Mouse (Mus musculus): ENCODE results near the gene Hoxd12.
A peak's percentile ranks its signal among the peaks of the same experiment; 100 is the strongest.

Hoxd12 gene

GRCm38 (mm10) chr2:74663291-74663925 lies 11.4 kb upstream of the Hoxd12 start:
- peak; percentile 56 for DNase-seq (ENCODE audit: low read depth, low spot score)

GRCm38 (mm10) chr2:74666411-74666810 lies 8.4 kb upstream of the Hoxd12 start:
- no peak for DNase-seq (ENCODE audit: low read depth, low spot score)

- DNase-seq (ENCODE audit: low read depth, low spot score): peak; percentile 55
Observed at GRCm38 (mm10) chr2:74667191-74667841, 7.5 kb upstream of the Hoxd12 start.

- DNase-seq (ENCODE audit: low read depth, low spot score): peak; percentile 77
Observed at GRCm38 (mm10) chr2:74667842-74668357, 6.9 kb upstream of the Hoxd12 start, which contains the start of gene Hoxd13. Gene Hoxd13, plus strand, starts transcription at chr2:74668310.

- peak; percentile 58 for DNase-seq (ENCODE audit: low read depth, low spot score)
Observed at GRCm38 (mm10) chr2:74668370-74669229, 6.2 kb upstream of the Hoxd12 start.

- DNase-seq (ENCODE audit: low read depth, low spot score): peak; percentile 76
Observed at GRCm38 (mm10) chr2:74669230-74669578, 5.6 kb upstream of the Hoxd12 start.

- peak; percentile 53 for DNase-seq (ENCODE audit: low read depth, low spot score)
Observed at GRCm38 (mm10) chr2:74669650-74670235, 5.1 kb upstream of the Hoxd12 start.

- DNase-seq (ENCODE audit: low read depth, low spot score): no peak
Observed at GRCm38 (mm10) chr2:74670632-74671188, 4.1 kb upstream of the Hoxd12 start.

- DNase-seq (ENCODE audit: low read depth, low spot score): no peak
Observed at GRCm38 (mm10) chr2:74671847-74672246, 3.0 kb upstream of the Hoxd12 start.

GRCm38 (mm10) chr2:74672481-74673362 lies 2.1 kb upstream of the Hoxd12 start:
- DNase-seq (ENCODE audit: low read depth, low spot score): peak; percentile 82

- no peak for DNase-seq (ENCODE audit: low read depth, low spot score)
Observed at GRCm38 (mm10) chr2:74673835-74674425, 883 bp upstream of the Hoxd12 start.

- peak; percentile 13 for DNase-seq (ENCODE audit: low read depth, low spot score)
Observed at GRCm38 (mm10) chr2:74675666-74676282, 961 bp downstream of the Hoxd12 start.

- DNase-seq (ENCODE audit: low read depth, low spot score): no peak
Observed at GRCm38 (mm10) chr2:74676376-74677052, 1.7 kb downstream of the Hoxd12 start.

- DNase-seq (ENCODE audit: low read depth, low spot score): no peak
Observed at GRCm38 (mm10) chr2:74677106-74677505, 2.3 kb downstream of the Hoxd12 start.

- peak; percentile 72 for DNase-seq (ENCODE audit: low read depth, low spot score)
Observed at GRCm38 (mm10) chr2:74678891-74679595, 4.2 kb downstream of the Hoxd12 start, which contains the start of gene Hoxd11. Gene Hoxd11, plus strand, starts transcription at chr2:74679557.

- DNase-seq (ENCODE audit: low read depth, low spot score): peak; percentile 70
Observed at GRCm38 (mm10) chr2:74679596-74679971, 4.8 kb downstream of the Hoxd12 start.

- peak; percentile 70 for DNase-seq (ENCODE audit: low read depth, low spot score)
Observed at GRCm38 (mm10) chr2:74679980-74680379, 5.2 kb downstream of the Hoxd12 start.
